Mouse (Mus musculus) embryonic facial prominence, embryonic 15.5 days (tissue): Measurements from ENCODE around the gene Ankrd22. TPM values are rescaled to one million over a fixed set of nuclear protein-coding genes. Genes with fewer than 3 reads are reported as not detected.

Experiments
- ATAC-seq: fragments of 200-750 bp; cut with Nextera tagmentation; 2 replicates; pipeline ENCODE4 v1.8.0; 2017; ENCODE audit warnings: low read depth, moderate TSS enrichment; ENCODE audit not compliant: insufficient number of reproducible peaks, low FRiP score, low TSS enrichment
- H3K27ac ChIP-seq: fragments of 300-500 bp; sonication (generic); replicated peaks from 2 replicates; pipeline ENCODE4 v1.5.1; 2015; ENCODE audit warnings: mild to moderate bottlenecking, inconsistent platforms
- H3K27me3 ChIP-seq: fragments of 300-500 bp; sonication (generic); 2 replicates; pipeline ENCODE4 v1.6.1; 2015; ENCODE audit warnings: inconsistent platforms
- H3K36me3 ChIP-seq: fragments of 300-500 bp; sonication (generic); 2 replicates; pipeline ENCODE4 v1.6.1; 2015; ENCODE audit warnings: mild to moderate bottlenecking, inconsistent platforms
- H3K4me1 ChIP-seq: fragments of 300-500 bp; sonication (generic); 2 replicates; pipeline ENCODE4 v1.6.1; 2015; ENCODE audit warnings: inconsistent platforms
- H3K4me2 ChIP-seq: fragments of 300-500 bp; sonication (generic); replicated peaks from 2 replicates; pipeline ENCODE4 v1.6.1; 2015; ENCODE audit warnings: mild to moderate bottlenecking, inconsistent platforms
- H3K4me3 ChIP-seq: fragments of 300-500 bp; sonication (generic); replicated peaks from 2 replicates; pipeline ENCODE4 v1.5.1; 2015; ENCODE audit warnings: mild to moderate bottlenecking, inconsistent platforms
- H3K9ac ChIP-seq: fragments of 300-500 bp; sonication (generic); 2 replicates; pipeline ENCODE4 v1.6.1; 2015; ENCODE audit warnings: inconsistent platforms
- H3K9me3 ChIP-seq: fragments of 300-500 bp; sonication (generic); replicated peaks from 2 replicates; pipeline ENCODE4 v1.6.1; 2016; ENCODE audit warnings: inconsistent platforms
- whole genome bisulfite sequencing: fragments of 180-500 bp; shearing (Covaris S2); methylation state at CpG from one replicate; pipeline ENCODE4 v1.1.7; 2015; 5-methylcytosine and 5-hydroxymethylcytosine counted together
- polyA plus RNA-seq: library from polyadenylated mRNA; unstranded; fragments of >200 nt; fragmentation: Nextera tagmentation; extraction: Ambion mirVana; gene quantifications from 2 replicates; pipeline ENCODE4 v1.2.1, GENCODE M21; 2015

Ankrd22 gene
- polyA plus RNA-seq, 1 experiment from 2014 or later: 8.2 TPM

DNA sequence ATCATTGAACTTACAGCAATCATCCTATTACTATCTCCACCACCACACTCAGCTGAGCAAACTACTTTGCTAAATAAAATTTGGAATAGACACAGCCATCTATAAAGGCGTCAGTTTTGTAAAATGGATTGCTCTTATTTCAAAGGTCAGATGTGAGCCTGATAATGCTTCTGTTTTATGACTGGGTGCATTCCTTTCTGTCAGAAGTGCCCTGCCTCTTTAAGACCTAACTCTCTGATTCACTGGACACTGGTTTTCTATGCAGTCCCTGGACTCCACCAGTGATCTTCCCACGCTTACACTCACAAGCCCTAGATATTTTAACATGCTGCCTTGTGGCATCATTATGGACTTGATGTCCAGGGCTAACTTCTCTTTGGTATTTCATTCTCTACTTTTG lies 87.7 kb downstream of the Ankrd22 start:
- no peaks in the 10 kb centered on the region for H3K36me3 ChIP-seq
- H3K9ac ChIP-seq: no peak overlapping the region
- H3K27ac ChIP-seq: no peak overlapping the region
- H3K4me1 ChIP-seq: no peaks in the 10 kb centered on the region
- H3K4me2 ChIP-seq: no peak overlapping the region
- no peaks in the 10 kb centered on the region for H3K27me3 ChIP-seq
- H3K4me3 ChIP-seq: no peak overlapping the region
- no peak for ATAC-seq
- no peaks in the 10 kb centered on the region for H3K9me3 ChIP-seq
- 70% methylated on average over 2 of the region's 2 CpGs for WGBS

GRCm38 (mm10) chr19:34074239-34074638 lies 91.6 kb downstream of the Ankrd22 start:
- Histone ChIP-seq H3K27me3 (no peaks in the 10 kb centered on the region), H3K27ac (no peak overlapping the region), H3K4me2 (no peak overlapping the region), H3K9ac (no peak overlapping the region), H3K9me3 (no peaks in the 10 kb centered on the region), H3K4me1 (no peaks in the 10 kb centered on the region), H3K4me3 (no peak overlapping the region), H3K36me3 (no peaks in the 10 kb centered on the region)
- no peak for ATAC-seq

Other genes with a start within 250 kb of the Ankrd22 start
- gene Lipf, start 204.9 kb downstream of the Ankrd22 start, polyA plus RNA-seq: not detected in 2 replicates
- gene Lipk, start 157.8 kb downstream of the Ankrd22 start, polyA plus RNA-seq: 3.4 and 5.6 TPM in 2 replicates
- 0.15 TPM in 1 of 2 replicates, not detected in the other for gene Lipn, start 98.7 kb downstream of the Ankrd22 start, polyA plus RNA-seq
- 16.8 and 19.1 TPM in 2 replicates for gene Lipm, start 65.1 kb downstream of the Ankrd22 start, polyA plus RNA-seq
- gene Stambpl1, start 26.2 kb upstream of the Ankrd22 start, polyA plus RNA-seq: 10.1 and 12.6 TPM in 2 replicates
- gene Acta2, start 89.5 kb upstream of the Ankrd22 start, polyA plus RNA-seq: 323 and 370 TPM in 2 replicates
- 9.6 and 11.6 TPM in 2 replicates for gene Fas, start 124.6 kb upstream of the Ankrd22 start, polyA plus RNA-seq